Mouse (Mus musculus) thymus, adult 2 months (tissue): ENCODE measurements at regions not wholly inside any gene's neighbourhood (a gene's known extent, or its start where the extent isn't known, plus 50 kb on each side); places are given as distances from the start of the nearest gene placed in this dataset.

ENCODE experiments used
- CTCF ChIP-seq: fragments of 200-500 bp; IDR thresholded peaks from 2 replicates; pipeline ENCODE4 v1.5.1; 2012; ENCODE audit warnings: mild to moderate bottlenecking, control low read depth, low read length, moderate library complexity, borderline replicate concordance; ENCODE audit not compliant: control insufficient read depth, poor library complexity, insufficient read depth; ENCODE audit errors: extremely low read depth
- POLR2A ChIP-seq: fragments of 200-500 bp; IDR thresholded peaks from 2 replicates; pipeline ENCODE4 v1.6.1; 2012; ENCODE audit warnings: mild to moderate bottlenecking, low read length, control low read depth, moderate library complexity; ENCODE audit not compliant: control insufficient read depth, poor library complexity, insufficient read depth; ENCODE audit errors: extremely low read depth

DNA sequence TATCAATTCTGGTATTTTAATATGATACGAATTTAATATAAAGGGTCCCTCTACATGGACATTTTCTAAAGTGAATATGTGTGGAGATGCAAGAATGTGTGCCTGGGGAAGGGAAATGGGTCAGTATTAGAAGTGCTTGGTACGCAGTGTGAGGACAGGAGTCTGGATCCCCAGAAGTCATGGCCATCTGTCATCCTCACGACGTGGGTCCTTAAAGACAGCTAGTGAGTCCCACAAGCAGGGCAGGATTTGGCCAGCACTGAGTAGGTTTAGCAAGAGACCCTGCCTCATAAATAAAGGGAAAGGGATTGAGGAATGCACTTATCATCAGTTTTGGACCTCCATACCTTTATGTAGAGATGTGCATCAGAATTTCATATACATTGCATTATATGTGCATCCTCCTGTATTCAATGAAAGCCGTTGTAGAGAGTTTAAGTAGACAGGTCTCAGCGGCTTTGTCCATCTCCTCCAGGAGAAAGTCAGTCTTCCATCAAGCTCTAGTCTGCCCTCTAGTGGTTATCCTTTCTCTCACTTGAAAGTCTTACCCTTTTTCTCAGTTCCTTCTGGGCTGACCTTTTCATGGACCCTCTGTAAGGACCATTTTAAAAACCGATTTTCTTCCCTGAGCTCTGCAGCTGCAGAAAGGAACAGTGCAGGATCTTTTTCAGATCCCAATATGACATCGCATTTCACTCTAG lies 434.0 kb upstream of the Apob start:
- no peak for TF ChIP-seq CTCF
- no peak for TF ChIP-seq POLR2A
